Comparison of ENCODE assay signal across 8 mouse cellular contexts in genomic region chr15:12211577-12211976, GRCm38 (mm10). TPM values are rescaled to one million over a fixed set of nuclear protein-coding genes. Genes with fewer than 3 reads are reported as not detected.
DNase-seq lines count a peak whose midpoint lies in the region; ATAC-seq lines count a peak whose summit lies in the region.
"Had no signal": no experiment of that assay in that cellular context is flagged by ENCODE, and none has a peak within 500 bp of the region (broad histone marks: within the 10 kb centered on the region; RNA-seq: fewer than 3 reads in every experiment).

No protein-coding gene starts in this region.

- no peaks in the 10 kb centered on the region for H3K27me3 ChIP-seq in forebrain, embryonic 14.5 days (replicated peaks; ENCODE audit: control insufficient read depth, insufficient read depth, low read length)

- no peak overlapping the region for H3K9ac ChIP-seq in forebrain, embryonic 14.5 days (ENCODE audit: low read length)

- H3K27ac ChIP-seq in forebrain, embryonic 14.5 days (ENCODE audit: low read depth, low read length): no peak overlapping the region
- H3K27ac ChIP-seq: kidney, postnatal 0 days had no signal

- H3K4me2 ChIP-seq in forebrain, embryonic 14.5 days (ENCODE audit: low read length): no peak overlapping the region

- H3K4me3 ChIP-seq in forebrain, embryonic 14.5 days (ENCODE audit: low read depth, low read length): no peak overlapping the region

- peaks cover 4% of the 10 kb centered on the region for H3K4me1 ChIP-seq in forebrain, embryonic 14.5 days (ENCODE audit: control insufficient read depth, insufficient read depth, low read length)

- peak; percentile 42 for DNase-seq in lung, postnatal 36 days
- no peak for DNase-seq in lung, postnatal 4 days
- DNase-seq in forebrain, embryonic 14.5 days (ENCODE audit: low spot score): no peak
- peak; percentile 60 to 90 for DNase-seq in left cerebral cortex, adult 9 months (ENCODE audit: low spot score in 2 of 2)
- DNase-seq in telencephalon, adult 2 months (ENCODE audit: low read depth, low spot score): peak; percentile 83
- DNase-seq in T-cell, adult 2 months (ENCODE audit: low spot score): no peak
- DNase-seq in adrenal gland, adult 8-10 months: no peak

- no peaks in the 10 kb centered on the region for H3K36me3 ChIP-seq in forebrain, embryonic 14.5 days (ENCODE audit: control insufficient read depth, insufficient read depth, low read length)

- peak; percentile 44 for ATAC-seq in forebrain, embryonic 14.5 days

- WGBS in forebrain, embryonic 14.5 days: 85% methylated on average over 8 of the region's 8 CpGs

- no peaks in the 10 kb centered on the region for H3K9me3 ChIP-seq in forebrain, embryonic 14.5 days (replicated peaks; ENCODE audit: control insufficient read depth, low read length)

RNA-seq across cellular contexts. Expression of gene Mtmr12, which starts 6.7 kb away (rescaled TPM):
- 8.1 and 8.2 TPM in 2 replicates for polyA plus RNA-seq in forebrain, embryonic 14.5 days (2014; fragmentation: Nextera tagmentation; extraction: Ambion mirVana)
- 10 to 100 TPM; 21.8 to 28.1 (median 25.7) TPM for total RNA-seq in adrenal gland, adult 8-10 months (2022)

Comparison
In these comparisons a context has a peak if more than half of its experiments do, and no peak if none do; other contexts are left out.
1. DNase-seq: peak in lung, postnatal 36 days (single experiment), left cerebral cortex, adult 9 months (2 of 2) and telencephalon, adult 2 months (single experiment); none in lung, postnatal 4 days (0 of 2), forebrain, embryonic 14.5 days (single experiment), T-cell, adult 2 months (single experiment) and adrenal gland, adult 8-10 months (single experiment).